Mouse (Mus musculus) hindbrain, embryonic 14.5 days (tissue): ENCODE results near the gene Efcab5. TPM values are rescaled to one million over a fixed set of nuclear protein-coding genes. Genes with fewer than 3 reads are reported as not detected.
A peak's percentile ranks its signal among the peaks of the same experiment; 100 is the strongest.

ENCODE experiments used
- ATAC-seq: fragments of 200-750 bp; cut with Nextera tagmentation; 2 replicates; pipeline ENCODE4 v1.8.0; 2017; ENCODE audit warnings: moderate number of reproducible peaks, mild to moderate bottlenecking, moderate TSS enrichment, moderate library complexity; ENCODE audit not compliant: low FRiP score
- DNase-seq: peaks from one replicate; pipeline ENCODE4 v3.0.0-alpha.2; 2015; ENCODE audit warnings: low spot score
- H3K27ac ChIP-seq: fragments of 300-500 bp; sonication (generic); 2 replicates; pipeline ENCODE4 v1.5.1; 2014; ENCODE audit warnings: mild to moderate bottlenecking, moderate library complexity
- H3K27me3 ChIP-seq: fragments of 300-500 bp; sonication (generic); 2 replicates; pipeline ENCODE4 v1.6.1; 2014; ENCODE audit warnings: mild to moderate bottlenecking, low read length, mixed read lengths; ENCODE audit not compliant: control insufficient read depth, insufficient read depth
- H3K36me3 ChIP-seq: fragments of 300-500 bp; sonication (generic); replicated peaks from 2 replicates; pipeline ENCODE4 v1.6.1; 2014; ENCODE audit not compliant: control insufficient read depth, insufficient read depth
- H3K4me1 ChIP-seq: fragments of 300-500 bp; sonication (generic); replicated peaks from 2 replicates; pipeline ENCODE4 v1.6.1; 2014; ENCODE audit warnings: antibody characterized with exemption, low read length, mixed read lengths; ENCODE audit not compliant: control insufficient read depth, insufficient read depth
- H3K4me2 ChIP-seq: fragments of 300-500 bp; sonication (generic); replicated peaks from 2 replicates; pipeline ENCODE4 v1.6.1; 2014; ENCODE audit warnings: mild to moderate bottlenecking, moderate library complexity
- H3K4me3 ChIP-seq: fragments of 300-500 bp; sonication (generic); replicated peaks from 2 replicates; pipeline ENCODE4 v1.5.1; 2014; ENCODE audit warnings: mild to moderate bottlenecking, low read length
- H3K9ac ChIP-seq: fragments of 300-500 bp; sonication (generic); 2 replicates; pipeline ENCODE4 v1.6.1; 2014
- H3K9me3 ChIP-seq: fragments of 300-500 bp; sonication (generic); 2 replicates; pipeline ENCODE4 v1.6.1; 2016; ENCODE audit warnings: low read length; ENCODE audit not compliant: control insufficient read depth
- WGBS: fragments of 180-500 bp; shearing (Covaris S2); extraction: QIAGEN DNeasy Blood & Tissue Kit; methylation state at CpG from one replicate; pipeline ENCODE4 v1.1.7; 2014; 5-methylcytosine and 5-hydroxymethylcytosine counted together
- polyA plus RNA-seq: library from polyadenylated mRNA; unstranded; fragments of >200 nt; fragmentation: Nextera tagmentation; extraction: Ambion mirVana; gene quantifications from 2 replicates; pipeline ENCODE4 v1.2.1, GENCODE M21; 2014

Gene Efcab5
- polyA plus RNA-seq, 1 experiment from 2014 or later, result 0.71 TPM

- H3K4me3 ChIP-seq, result no peak overlapping the region
- 85% methylated on average over 2 of the region's 2 CpGs for WGBS
- H3K9me3 ChIP-seq, result no peaks in the 10 kb centered on the region
- no peak overlapping the region for H3K27ac ChIP-seq
- ATAC-seq, result no peak
- H3K4me1 ChIP-seq, result no peaks in the 10 kb centered on the region
- DNase-seq, result no peak
- H3K9ac ChIP-seq, result no peak overlapping the region
- H3K36me3 ChIP-seq, result no peaks in the 10 kb centered on the region
- no peak overlapping the region for H3K4me2 ChIP-seq
- H3K27me3 ChIP-seq, result no peaks in the 10 kb centered on the region
Observed at GRCm38 (mm10) chr11:77182041-77182440, 6.7 kb downstream of the Efcab5 start.

GRCm38 (mm10) chr11:77181528-77181927 is 7.2 kb downstream of the Efcab5 start:
- Histone ChIP-seq H3K36me3 (no peaks in the 10 kb centered on the region), H3K9ac (no peak overlapping the region), H3K4me2 (no peak overlapping the region), H3K27me3 (no peaks in the 10 kb centered on the region), H3K27ac (no peak overlapping the region), H3K4me3 (no peak overlapping the region), H3K4me1 (no peaks in the 10 kb centered on the region), H3K9me3 (no peaks in the 10 kb centered on the region)
- ATAC-seq (no peak), DNase-seq (no peak)
- WGBS, result 76% methylated on average over 5 of the region's 5 CpGs

- 47% methylated on average over 4 of the region's 4 CpGs for WGBS
- no peak overlapping the region for H3K4me3 ChIP-seq
- H3K27ac ChIP-seq, result no peak overlapping the region
- DNase-seq (peak; percentile 67), ATAC-seq (no peak)
- H3K9me3 ChIP-seq, result no peaks in the 10 kb centered on the region
- H3K4me2 ChIP-seq, result no peak overlapping the region
- no peaks in the 10 kb centered on the region for H3K36me3 ChIP-seq
- no peaks in the 10 kb centered on the region for H3K4me1 ChIP-seq
- H3K27me3 ChIP-seq, result no peaks in the 10 kb centered on the region
- H3K9ac ChIP-seq, result no peak overlapping the region
Observed at GRCm38 (mm10) chr11:77180886-77181285, 7.9 kb downstream of the Efcab5 start.

- no peak for DNase-seq
- Histone ChIP-seq H3K9me3 (no peaks in the 10 kb centered on the region), H3K27ac (no peak overlapping the region), H3K9ac (no peak overlapping the region), H3K27me3 (no peaks in the 10 kb centered on the region), H3K4me3 (no peak overlapping the region), H3K4me1 (no peaks in the 10 kb centered on the region), H3K4me2 (no peak overlapping the region), H3K36me3 (no peaks in the 10 kb centered on the region)
- ATAC-seq, result no peak
- 94% methylated on average over 3 of the region's 3 CpGs for WGBS
Observed at GRCm38 (mm10) chr11:77179771-77180170, 9.0 kb downstream of the Efcab5 start.

- Histone ChIP-seq H3K9ac (no peak overlapping the region), H3K4me3 (no peak overlapping the region), H3K27me3 (no peaks in the 10 kb centered on the region), H3K9me3 (no peaks in the 10 kb centered on the region), H3K36me3 (no peaks in the 10 kb centered on the region), H3K27ac (no peak overlapping the region), H3K4me1 (no peaks in the 10 kb centered on the region), H3K4me2 (no peak overlapping the region)
- DNase-seq (no peak), ATAC-seq (no peak)
- WGBS, result 63% methylated on average over 7 of the region's 7 CpGs
Observed at GRCm38 (mm10) chr11:77174531-77174930, 14.2 kb downstream of the Efcab5 start.

GRCm38 (mm10) chr11:77173731-77174130 is 15.0 kb downstream of the Efcab5 start:
- Histone ChIP-seq H3K4me1 (no peaks in the 10 kb centered on the region), H3K9ac (no peak overlapping the region), H3K27ac (no peak overlapping the region), H3K9me3 (no peaks in the 10 kb centered on the region), H3K27me3 (no peaks in the 10 kb centered on the region), H3K4me2 (no peak overlapping the region), H3K36me3 (no peaks in the 10 kb centered on the region), H3K4me3 (no peak overlapping the region)
- WGBS, result 38% methylated on average over 4 of the region's 4 CpGs
- no peak for DNase-seq
- ATAC-seq, result no peak

- Histone ChIP-seq H3K9ac (no peak overlapping the region), H3K27ac (no peak overlapping the region), H3K4me2 (no peak overlapping the region), H3K27me3 (no peaks in the 10 kb centered on the region), H3K4me3 (no peak overlapping the region), H3K9me3 (no peaks in the 10 kb centered on the region), H3K36me3 (no peaks in the 10 kb centered on the region), H3K4me1 (no peaks in the 10 kb centered on the region)
- ATAC-seq (no peak), DNase-seq (no peak)
- WGBS, result 96% methylated on average over 1 of the region's 1 CpGs
Observed at GRCm38 (mm10) chr11:77160744-77161143, 28.0 kb downstream of the Efcab5 start.

GRCm38 (mm10) chr11:77160341-77160740 is 28.4 kb downstream of the Efcab5 start:
- no peak for ATAC-seq
- H3K27ac ChIP-seq, result no peak overlapping the region
- no peaks in the 10 kb centered on the region for H3K27me3 ChIP-seq
- no peak overlapping the region for H3K4me2 ChIP-seq
- 90% methylated on average over 9 of the region's 9 CpGs for WGBS
- H3K4me3 ChIP-seq, result no peak overlapping the region
- no peaks in the 10 kb centered on the region for H3K9me3 ChIP-seq
- DNase-seq, result no peak
- H3K36me3 ChIP-seq, result no peaks in the 10 kb centered on the region
- H3K4me1 ChIP-seq, result no peaks in the 10 kb centered on the region
- H3K9ac ChIP-seq, result no peak overlapping the region

GRCm38 (mm10) chr11:77154214-77154613 is 34.6 kb downstream of the Efcab5 start:
- DNase-seq, result no peak
- 83% methylated on average over 5 of the region's 5 CpGs for WGBS
- Histone ChIP-seq H3K9ac (no peak overlapping the region), H3K27ac (no peak overlapping the region), H3K36me3 (no peaks in the 10 kb centered on the region), H3K9me3 (no peaks in the 10 kb centered on the region), H3K27me3 (no peaks in the 10 kb centered on the region), H3K4me2 (no peak overlapping the region), H3K4me1 (no peaks in the 10 kb centered on the region), H3K4me3 (no peak overlapping the region)
- no peak for ATAC-seq

GRCm38 (mm10) chr11:77150806-77151205 is 38.0 kb downstream of the Efcab5 start:
- Histone ChIP-seq H3K27me3 (no peaks in the 10 kb centered on the region), H3K27ac (no peak overlapping the region), H3K9ac (no peak overlapping the region), H3K4me2 (no peak overlapping the region), H3K36me3 (no peaks in the 10 kb centered on the region), H3K9me3 (no peaks in the 10 kb centered on the region), H3K4me1 (no peaks in the 10 kb centered on the region), H3K4me3 (no peak overlapping the region)
- DNase-seq (no peak), ATAC-seq (no peak)
- 90% methylated on average over 6 of the region's 6 CpGs for WGBS
